Mouse (Mus musculus) myocyte (in vitro differentiated cells): ENCODE measurements around the gene Irf9.

Experiments
- CEBPB ChIP-seq: IDR thresholded peaks from 2 replicates; pipeline ENCODE4 v1.6.1; 2011; ENCODE audit warnings: mild to moderate bottlenecking, moderate library complexity; ENCODE audit not compliant: poor library complexity, insufficient read depth, severe bottlenecking
- E2F4 ChIP-seq: IDR thresholded peaks from one replicate; pipeline ENCODE4 v1.6.1; 2011; ENCODE audit warnings: mild to moderate bottlenecking, control low read depth, moderate library complexity; ENCODE audit not compliant: insufficient read depth
- MAX ChIP-seq: IDR thresholded peaks from one replicate; pipeline ENCODE4 v1.6.1; 2011; ENCODE audit warnings: low read depth, mild to moderate bottlenecking, control low read depth
- MYOD1 ChIP-seq, 3 experiments: IDR thresholded peaks; one replicate each; pipeline ENCODE4 v1.6.1; 2011; ENCODE audit warnings: control low read depth in 2 of 3, low read depth in 2 of 3, mild to moderate bottlenecking in 2 of 3, moderate library complexity in 1 of 3; ENCODE audit not compliant: insufficient read length in 2 of 3, control insufficient read depth in 1 of 3
- MYOG ChIP-seq, 3 experiments: IDR thresholded peaks; one replicate each; pipeline ENCODE4 v1.6.1; 2011; ENCODE audit warnings: control low read depth in 2 of 3, low read depth in 2 of 3, mild to moderate bottlenecking in 2 of 3; ENCODE audit not compliant: insufficient read length in 2 of 3, control insufficient read depth in 1 of 3, insufficient read depth in 1 of 3
- POLR2A ChIP-seq: IDR thresholded peaks from one replicate; pipeline ENCODE4 v1.6.1; 2011; ENCODE audit warnings: low read depth, mild to moderate bottlenecking, control low read depth, moderate library complexity; ENCODE audit not compliant: insufficient read length
- POLR2AphosphoS2 ChIP-seq: IDR thresholded peaks from one replicate; pipeline ENCODE4 v1.6.1; 2011; ENCODE audit warnings: low read depth, control low read depth; ENCODE audit not compliant: insufficient read length
- REST ChIP-seq: IDR thresholded peaks from one replicate; pipeline ENCODE4 v1.6.1; 2011; ENCODE audit warnings: mild to moderate bottlenecking, control low read depth, moderate library complexity; ENCODE audit not compliant: insufficient read depth, insufficient read length
- SRF ChIP-seq: IDR thresholded peaks from one replicate; pipeline ENCODE4 v1.6.1; 2011; ENCODE audit warnings: low read depth; ENCODE audit not compliant: control insufficient read depth, insufficient read length
- TCF12 ChIP-seq: IDR thresholded peaks from one replicate; pipeline ENCODE4 v1.6.1; 2011; ENCODE audit warnings: mild to moderate bottlenecking, control low read depth; ENCODE audit not compliant: poor library complexity, insufficient read depth, severe bottlenecking
- TCF3 ChIP-seq: IDR thresholded peaks from one replicate; pipeline ENCODE4 v1.6.1; 2011; ENCODE audit warnings: low read depth, control low read depth; ENCODE audit not compliant: insufficient read length
- USF1 ChIP-seq: IDR thresholded peaks from one replicate; pipeline ENCODE4 v1.6.1; 2011; ENCODE audit warnings: low read depth, mild to moderate bottlenecking, control low read depth, moderate library complexity

- no peak for TF ChIP-seq POLR2A
- TF ChIP-seq TCF12, result no peak
- no peak for TF ChIP-seq USF1
- no peak for TF ChIP-seq TCF3
- TF ChIP-seq E2F4, result no peak
- TF ChIP-seq SRF, result no peak
- TF ChIP-seq POLR2AphosphoS2, result no peak
- TF ChIP-seq MYOD1 (IDR thresholded peaks at IDR 0.05; ENCODE audit: control insufficient read depth in 1 of 3, insufficient read length in 2 of 3, low read depth in 2 of 3), result no peak
- no peak for TF ChIP-seq MAX
- TF ChIP-seq REST, result no peak
- no peak for TF ChIP-seq MYOG (IDR thresholded peaks at IDR 0.05; ENCODE audit: control insufficient read depth in 1 of 3, insufficient read depth in 1 of 3, insufficient read length in 2 of 3, low read depth in 2 of 3)
- TF ChIP-seq CEBPB, result no peak
These were observed 34.4 kb downstream of the Irf9 start, which contains the start of gene Gm49378 for GRCm38 (mm10) chr14:55637795-55638194.
